Comparison of ENCODE assay signal across 10 mouse cellular contexts in genomic region chr5:73360240-73360639, GRCm38 (mm10). TPM values are rescaled to one million over a fixed set of nuclear protein-coding genes. Genes with fewer than 3 reads are reported as not detected.
A peak's percentile ranks its signal among the peaks of the same experiment; 100 is the strongest.
DNase-seq lines count a peak whose midpoint lies in the region; ATAC-seq and TF ChIP-seq lines count a peak whose summit lies in the region.
"Had no signal": no experiment of that assay in that cellular context is flagged by ENCODE, and none has a peak within 500 bp of the region (broad histone marks: within the 10 kb centered on the region; RNA-seq: fewer than 3 reads in every experiment).

No protein-coding gene starts in this region.

- H3K4me2 ChIP-seq in heart, embryonic 16.5 days (ENCODE audit: low read depth, low read length), result peak overlapping the region; percentile 63
- peak overlapping the region; percentile 37; the same call in 1 of the 2 replicates for H3K4me2 ChIP-seq in embryonic facial prominence, embryonic 14.5 days (ENCODE audit: low read depth, low read length)
- peak overlapping the region; percentile 48 for H3K4me2 ChIP-seq in liver, embryonic 13.5 days

- DNase-seq in heart, adult 18-20 months, result no peak
- no peak for DNase-seq in embryonic facial prominence, embryonic 14.5 days (ENCODE audit: low spot score)
- no peak for DNase-seq in liver, embryonic 13.5 days
- DNase-seq in left cerebral cortex, postnatal 25 days (ENCODE audit: low spot score in 2 of 2), result no peak
- DNase-seq in adrenal gland, adult (ENCODE audit: inconsistent age in 2 of 2, low spot score in 1 of 2), result no peak

- H3K9ac ChIP-seq in heart, embryonic 16.5 days (ENCODE audit: low read length), result peak overlapping the region; percentile 46; the same call in 1 of the 2 replicates
- H3K9ac ChIP-seq in embryonic facial prominence, embryonic 14.5 days (ENCODE audit: low read depth, low read length), result no peak overlapping the region
- no peak overlapping the region for H3K9ac ChIP-seq in liver, embryonic 13.5 days

- no peak for TF ChIP-seq CTCF in E14TG2a.4 (conservative IDR thresholded peaks at IDR 0.05; ENCODE audit: low read length)

- 16% methylated on average over 12 of the region's 12 CpGs for WGBS in heart, embryonic 16.5 days
- 16% methylated on average over 12 of the region's 12 CpGs for WGBS in embryonic facial prominence, embryonic 14.5 days
- WGBS in liver, embryonic 13.5 days (ENCODE audit: insufficient replicate concordance), result 29% methylated on average over 12 of the region's 12 CpGs

- peaks cover 15% of the 10 kb centered on the region for H3K4me1 ChIP-seq in heart, embryonic 16.5 days (ENCODE audit: control insufficient read depth, insufficient read depth, low read length)
- H3K4me1 ChIP-seq in E14TG2a.4 (replicated peaks; ENCODE audit: low read depth, low read length), result peaks cover 32% of the 10 kb centered on the region
- peaks cover 9% of the 10 kb centered on the region; the same call in 1 of the 2 replicates for H3K4me1 ChIP-seq in embryonic facial prominence, embryonic 14.5 days (ENCODE audit: control insufficient read depth, insufficient read depth, low read length)
- peaks cover 62% of the 10 kb centered on the region for H3K4me1 ChIP-seq in liver, embryonic 13.5 days (replicated peaks)

- H3K36me3 ChIP-seq in heart, embryonic 16.5 days (ENCODE audit: control insufficient read depth, insufficient read depth), result no peaks in the 10 kb centered on the region
- H3K36me3 ChIP-seq in E14TG2a.4 (ENCODE audit: insufficient read depth, low read length), result no peaks in the 10 kb centered on the region
- no peaks in the 10 kb centered on the region for H3K36me3 ChIP-seq in embryonic facial prominence, embryonic 14.5 days (ENCODE audit: control insufficient read depth, insufficient read depth, low read length)
- H3K36me3 ChIP-seq in liver, embryonic 13.5 days, result no peaks in the 10 kb centered on the region
- H3K36me3 ChIP-seq: G1E had no signal

- intact Hi-C loops in left cerebral cortex, postnatal 25 days (cut with DNase I), result no loop called here

- no peaks in the 10 kb centered on the region; the same call in 1 of the 2 replicates for H3K27me3 ChIP-seq in heart, embryonic 16.5 days (ENCODE audit: control insufficient read depth, insufficient read depth, low read length)
- H3K27me3 ChIP-seq in E14TG2a.4 (ENCODE audit: insufficient read depth, low read length), result 0 out of 2 replicates have a peak, but pooled peaks cover 3% of the 10 kb centered on the region
- no peaks in the 10 kb centered on the region for H3K27me3 ChIP-seq in embryonic facial prominence, embryonic 14.5 days (replicated peaks; ENCODE audit: control insufficient read depth, insufficient read depth, low read length)
- peaks cover 24% of the 10 kb centered on the region for H3K27me3 ChIP-seq in liver, embryonic 13.5 days

- peak overlapping the region; percentile 39 for H3K4me3 ChIP-seq in heart, embryonic 16.5 days (ENCODE audit: low read length)
- peak overlapping the region; percentile 32 for H3K4me3 ChIP-seq in E14TG2a.4 (replicated peaks; ENCODE audit: low read length)
- H3K4me3 ChIP-seq in embryonic facial prominence, embryonic 14.5 days (ENCODE audit: low read depth, low read length), result peak overlapping the region; percentile 7; the same call in 1 of the 2 replicates
- 0 out of 2 replicates have a peak overlapping the region, but pooled peaks have one; percentile 11 for H3K4me3 ChIP-seq in liver, embryonic 13.5 days (replicated peaks)

- H3K9me3 ChIP-seq in heart, embryonic 16.5 days (replicated peaks; ENCODE audit: control insufficient read depth, low read length), result no peaks in the 10 kb centered on the region
- H3K9me3 ChIP-seq in E14TG2a.4 (ENCODE audit: low read length), result no peaks in the 10 kb centered on the region
- H3K9me3 ChIP-seq in embryonic facial prominence, embryonic 14.5 days (ENCODE audit: control insufficient read depth, low read length), result no peaks in the 10 kb centered on the region
- no peaks in the 10 kb centered on the region for H3K9me3 ChIP-seq in liver, embryonic 13.5 days (replicated peaks)
- H3K9me3 ChIP-seq: G1E had no signal

- no peak for ATAC-seq in heart, embryonic 16.5 days (replicated peaks; ENCODE audit: extremely low read depth, insufficient read depth, low FRiP score)
- no peak for ATAC-seq in embryonic facial prominence, embryonic 14.5 days (ENCODE audit: low read depth)
- no peak for ATAC-seq in liver, embryonic 13.5 days (ENCODE audit: low read depth)
- ATAC-seq in megakaryocyte progenitor cell, adult 5-6 weeks (replicated peaks; ENCODE audit: poor library complexity), result no peak

- no peak overlapping the region for H3K27ac ChIP-seq in heart, embryonic 16.5 days (ENCODE audit: low read length)
- no peak overlapping the region for H3K27ac ChIP-seq in embryonic facial prominence, embryonic 14.5 days (replicated peaks; ENCODE audit: low read depth, low read length)
- no peak overlapping the region for H3K27ac ChIP-seq in liver, embryonic 13.5 days

RNA-seq across cellular contexts. Expression of gene Ociad2, which starts 19.4 kb away (rescaled TPM):
- 18.6 and 19.0 TPM in 2 replicates for polyA plus RNA-seq in heart, embryonic 16.5 days (2015; fragmentation: Nextera tagmentation; extraction: Ambion mirVana)
- total RNA-seq in heart, adult 18-20 months (2021), result 10 to 100 TPM; 12.9 to 13.5 TPM
- polyA plus RNA-seq in embryonic facial prominence, embryonic 14.5 days (2014; fragmentation: Nextera tagmentation; extraction: Ambion mirVana), result 10.7 and 11.2 TPM in 2 replicates
- polyA plus RNA-seq in liver, embryonic 13.5 days (2015; fragmentation: Nextera tagmentation; extraction: Ambion mirVana), result 5.3 and 6.0 TPM in 2 replicates
- total RNA-seq in left cerebral cortex, postnatal 25 days (2021), result 100 to 1,000 TPM; 122 to 128 TPM
- total RNA-seq in megakaryocyte progenitor cell, adult 5-6 weeks (2015), result 4.7 and 6.9 TPM in 2 replicates
- 5.5 and 7.9 TPM in 2 replicates for total RNA-seq in megakaryocyte progenitor cell, adult 5-6 weeks (2017)
- polyA plus RNA-seq: G1E had no signal

RNA-seq across cellular contexts. Expression of gene Cwh43, which starts 45.6 kb away (rescaled TPM):
- not detected in 2 replicates for polyA plus RNA-seq in heart, embryonic 16.5 days (2015; fragmentation: Nextera tagmentation; extraction: Ambion mirVana)
- total RNA-seq in heart, adult 18-20 months (2021), result not detected
- polyA plus RNA-seq in embryonic facial prominence, embryonic 14.5 days (2014; fragmentation: Nextera tagmentation; extraction: Ambion mirVana), result 0.90 and 1.9 TPM in 2 replicates
- polyA plus RNA-seq in liver, embryonic 13.5 days (2015; fragmentation: Nextera tagmentation; extraction: Ambion mirVana), result not detected in 2 replicates
- 1 to 10 TPM; 1.9 to 2.2 TPM for total RNA-seq in left cerebral cortex, postnatal 25 days (2021)
- total RNA-seq in megakaryocyte progenitor cell, adult 5-6 weeks (2015), result not detected in 2 replicates
- not detected in 2 replicates for total RNA-seq in megakaryocyte progenitor cell, adult 5-6 weeks (2017)
- total RNA-seq: G1E; granulocyte monocyte progenitor cell, adult 5-6 weeks had no signal
- polyA plus RNA-seq: G1E had no signal

Comparison
In these comparisons a context has a peak if more than half of its experiments do, and no peak if none do; other contexts are left out.
1. RNA of gene Ociad2, which starts 19.4 kb away (total RNA-seq): 122 to 128 TPM in left cerebral cortex, postnatal 25 days; 12.9 to 13.5 TPM in heart, adult 18-20 months and 4.7 to 7.9 TPM in megakaryocyte progenitor cell, adult 5-6 weeks; every median in the first group is over 4 times any median in the second.
2. Peak in every context shown above with its lines, with median percentiles within 50 percentile points of each other: H3K4me2 ChIP-seq and H3K4me3 ChIP-seq.